16 mouse cellular contexts compared by ENCODE assay signal in the genomic region with DNA sequence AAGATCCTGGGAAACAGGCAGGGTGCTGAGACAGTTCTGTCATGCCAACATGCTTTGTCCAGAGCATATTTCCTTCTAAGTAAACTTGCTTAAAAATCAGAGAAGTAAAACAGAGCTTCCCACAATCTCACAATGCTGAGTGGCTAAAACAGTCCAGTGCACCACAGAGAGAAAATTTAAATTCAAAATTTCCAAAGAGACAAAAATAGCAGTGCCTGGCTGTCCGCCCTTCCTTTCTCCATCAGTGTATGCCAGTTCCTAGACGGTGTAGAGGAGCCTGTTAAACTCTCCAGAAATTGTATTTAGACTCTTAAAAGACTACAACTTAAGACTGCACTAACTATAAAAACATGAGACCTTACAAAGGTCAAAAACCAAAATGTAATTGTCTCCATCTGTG.
A peak's percentile ranks its signal among the peaks of the same experiment; 100 is the strongest.
DNase-seq lines count a peak whose midpoint lies in the region.
"Had no signal": no experiment of that assay in that cellular context is flagged by ENCODE, and none has a peak within 500 bp of the region (broad histone marks: within the 10 kb centered on the region; RNA-seq: fewer than 3 reads in every experiment).

No protein-coding gene starts in this region.

- DNase-seq in left cerebral cortex, adult 11 months (ENCODE audit: low spot score) = peak; percentile 24
- DNase-seq in left cerebral cortex, postnatal 4 days = no peak
- peak; percentile 20 to 42 for DNase-seq in left cerebral cortex, adult 9 months (ENCODE audit: low spot score in 2 of 2)
- peak; percentile 12 to 36 for DNase-seq in right cerebral cortex, adult 2 months (ENCODE audit: low spot score in 2 of 2)
- peak; percentile 61 for DNase-seq in telencephalon, adult 2 months (ENCODE audit: low read depth, low spot score)
- DNase-seq in thymus, postnatal 25 days = no peak
- no peak for DNase-seq in kidney, adult 8-10 months
- no peak for DNase-seq in neural tube, embryonic 10.5 days (ENCODE audit: extremely low spot score, low spot score)
- DNase-seq: adrenal gland, postnatal 25 days; cerebellum, adult 9-11 months; heart, postnatal 4 days; liver; lung, postnatal 4 days; midbrain, embryonic 14.5 days; retina, postnatal 1 day; thymus, adult 2 months had no signal

- intact Hi-C loops in left cerebral cortex, postnatal 4 days (cut with DNase I) = no loop called here

Comparison
In these comparisons a context has a peak if more than half of its experiments do, and no peak if none do; other contexts are left out.
1. DNase-seq: peak in left cerebral cortex, adult 11 months (single experiment), left cerebral cortex, adult 9 months (2 of 2), right cerebral cortex, adult 2 months (2 of 2) and telencephalon, adult 2 months (single experiment); none in left cerebral cortex, postnatal 4 days (single experiment), thymus, postnatal 25 days (single experiment), kidney, adult 8-10 months (0 of 2) and neural tube, embryonic 10.5 days (single experiment).